Mouse (Mus musculus) stomach, postnatal 0 days (tissue): ENCODE results near the gene Fut8. TPM values are rescaled to one million over a fixed set of nuclear protein-coding genes. Genes with fewer than 3 reads are reported as not detected.

Experiments
- ATAC-seq: fragments of 200-750 bp; cut with Nextera tagmentation; 2 replicates; pipeline ENCODE4 v1.8.0; 2017; ENCODE audit not compliant: low FRiP score, low TSS enrichment
- DNase-seq: peaks from one replicate; pipeline ENCODE4 v3.0.0-alpha.2; 2016; ENCODE audit warnings: low spot score
- H3K27ac ChIP-seq: fragments of 300-500 bp; sonication (generic); replicated peaks from 2 replicates; pipeline ENCODE4 v1.5.1; 2014; ENCODE audit warnings: mild to moderate bottlenecking, control low read depth
- H3K27me3 ChIP-seq: fragments of 300-500 bp; sonication (generic); 2 replicates; pipeline ENCODE4 v1.6.1; 2014; ENCODE audit warnings: low read length; ENCODE audit not compliant: control insufficient read depth, insufficient read depth
- H3K36me3 ChIP-seq: fragments of 300-500 bp; sonication (generic); 2 replicates; pipeline ENCODE4 v1.6.1; 2014; ENCODE audit warnings: low read length, mixed read lengths; ENCODE audit not compliant: control insufficient read depth, insufficient read depth
- H3K4me1 ChIP-seq: fragments of 300-500 bp; sonication (generic); replicated peaks from 2 replicates; pipeline ENCODE4 v1.6.1; 2014; ENCODE audit warnings: antibody characterized with exemption; ENCODE audit not compliant: control insufficient read depth, insufficient read depth
- H3K4me2 ChIP-seq: fragments of 300-500 bp; sonication (generic); replicated peaks from 2 replicates; pipeline ENCODE4 v1.6.1; 2014; ENCODE audit warnings: low read depth, mild to moderate bottlenecking, control low read depth, moderate library complexity
- H3K4me3 ChIP-seq: fragments of 300-500 bp; sonication (generic); 2 replicates; pipeline ENCODE4 v1.5.1; 2014; ENCODE audit warnings: low read depth, low read length, control low read depth
- H3K9ac ChIP-seq: fragments of 300-500 bp; sonication (generic); 2 replicates; pipeline ENCODE4 v1.6.1; 2014; ENCODE audit warnings: mild to moderate bottlenecking, low read length, control low read depth, mixed read lengths
- H3K9me3 ChIP-seq: fragments of 300-500 bp; sonication (generic); 2 replicates; pipeline ENCODE4 v1.6.1; 2016; ENCODE audit warnings: low read length; ENCODE audit not compliant: control insufficient read depth
- CTCF ChIP-seq: IDR thresholded peaks from 2 replicates; pipeline ENCODE4 v1.5.1; 2016; ENCODE audit warnings: antibody characterized with exemption, low read depth, mild to moderate bottlenecking, moderate library complexity
- EP300 ChIP-seq: optimal IDR thresholded peaks from 2 replicates; pipeline ENCODE3; 2016; ENCODE audit warnings: antibody characterized with exemption
- WGBS: fragments of 180-500 bp; shearing (Covaris S2); extraction: QIAGEN DNeasy Blood & Tissue Kit; methylation state at CpG from one replicate; pipeline ENCODE4 v1.1.7; 2014; 5-methylcytosine and 5-hydroxymethylcytosine counted together
- polyA plus RNA-seq: library from polyadenylated mRNA; unstranded; fragments of >200 nt; fragmentation: Nextera tagmentation; extraction: Ambion mirVana; gene quantifications from 2 replicates; pipeline ENCODE4 v1.2.1, GENCODE M21; 2015

The Fut8 gene
- polyA plus RNA-seq, 1 experiment from 2014 or later: 29.5 TPM

DNA sequence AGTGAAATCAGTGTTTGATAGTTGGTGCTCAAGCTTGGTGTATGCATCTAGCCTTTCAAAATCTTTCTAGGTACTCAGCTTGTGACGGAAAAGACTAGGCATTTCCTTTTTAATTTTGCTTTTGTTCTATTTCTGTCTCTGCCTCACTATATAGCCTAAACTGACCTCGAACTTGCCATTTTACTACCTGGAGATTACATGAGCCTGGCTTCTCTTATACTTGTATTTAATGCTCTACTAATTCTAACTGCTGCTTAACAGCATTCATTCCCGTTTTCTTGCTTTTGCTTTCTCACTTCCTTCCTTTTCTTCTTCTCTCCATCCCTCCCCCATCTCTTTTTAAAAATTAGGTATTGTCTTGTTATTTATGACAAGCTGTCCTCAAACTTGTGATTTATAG, 67.6 kb downstream of the Fut8 start:
- Histone ChIP-seq H3K27me3 (no peaks in the 10 kb centered on the region), H3K4me1 (no peaks in the 10 kb centered on the region), H3K9me3 (no peaks in the 10 kb centered on the region), H3K4me3 (no peak overlapping the region), H3K36me3 (no peaks in the 10 kb centered on the region), H3K27ac (no peak overlapping the region), H3K9ac (no peak overlapping the region), H3K4me2 (no peak overlapping the region)
- ATAC-seq: no peak
- TF ChIP-seq EP300 (no peak), CTCF (no peak)
- DNase-seq: no peak
- WGBS: 82% methylated on average over 3 of the region's 3 CpGs

GRCm38 (mm10) chr12:77306759-77307314, 68.9 kb downstream of the Fut8 start:
- no peaks in the 10 kb centered on the region for H3K4me1 ChIP-seq
- no peak overlapping the region for H3K27ac ChIP-seq
- TF ChIP-seq CTCF: no peak
- TF ChIP-seq EP300: no peak
- H3K27me3 ChIP-seq: no peaks in the 10 kb centered on the region
- ATAC-seq: no peak
- no peak for DNase-seq
- H3K9ac ChIP-seq: no peak overlapping the region
- 77% methylated on average over 3 of the region's 3 CpGs for WGBS
- H3K36me3 ChIP-seq: no peaks in the 10 kb centered on the region
- no peak overlapping the region for H3K4me2 ChIP-seq
- H3K4me3 ChIP-seq: no peak overlapping the region
- H3K9me3 ChIP-seq: no peaks in the 10 kb centered on the region

DNA sequence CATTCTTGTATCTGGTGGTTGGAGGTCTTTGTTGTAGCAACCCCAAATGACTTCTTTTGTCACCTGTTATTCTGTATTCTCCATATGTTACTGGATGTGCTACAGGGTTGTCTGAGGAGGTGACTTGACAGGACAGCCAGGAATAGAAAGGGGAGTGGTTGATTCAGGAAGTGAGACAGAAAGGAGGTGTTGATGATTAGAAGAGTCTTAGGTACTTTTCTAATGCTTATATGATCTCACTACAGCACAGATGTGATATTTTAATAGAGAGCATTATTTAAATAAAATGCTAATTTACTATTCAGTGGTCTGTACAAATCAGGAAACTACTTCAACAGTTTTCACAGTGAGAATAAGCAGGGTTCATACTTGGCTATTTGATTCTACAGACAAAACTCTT, 71.6 kb downstream of the Fut8 start:
- DNase-seq (no peak), ATAC-seq (no peak)
- Histone ChIP-seq H3K4me3 (no peak overlapping the region), H3K4me1 (no peaks in the 10 kb centered on the region), H3K4me2 (no peak overlapping the region), H3K27ac (no peak overlapping the region), H3K9ac (no peak overlapping the region), H3K36me3 (no peaks in the 10 kb centered on the region), H3K9me3 (no peaks in the 10 kb centered on the region), H3K27me3 (no peaks in the 10 kb centered on the region)
- TF ChIP-seq CTCF (no peak), EP300 (no peak)

DNA sequence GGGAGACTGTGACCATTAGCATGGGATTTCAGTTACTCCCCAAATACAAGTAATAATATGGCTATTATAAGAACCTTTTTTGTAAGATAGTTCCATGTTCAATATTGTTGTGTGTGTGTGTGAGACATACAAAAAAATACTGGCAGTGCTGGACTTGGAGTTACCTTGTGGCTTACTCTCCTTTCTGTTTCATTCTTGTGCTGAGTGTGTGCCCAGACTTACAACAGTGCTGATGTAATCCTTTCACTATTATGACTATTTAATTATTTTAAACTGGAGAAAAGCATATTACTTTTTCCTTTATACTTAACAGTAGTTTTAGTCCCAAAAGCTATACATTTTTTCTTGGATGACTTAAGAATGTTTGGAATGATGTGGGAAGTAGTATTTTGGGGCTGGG, 75.6 kb downstream of the Fut8 start:
- ATAC-seq: no peak
- Histone ChIP-seq H3K4me1 (no peaks in the 10 kb centered on the region), H3K4me2 (no peak overlapping the region), H3K9ac (no peak overlapping the region), H3K27ac (no peak overlapping the region), H3K36me3 (no peaks in the 10 kb centered on the region), H3K4me3 (no peak overlapping the region), H3K9me3 (no peaks in the 10 kb centered on the region), H3K27me3 (no peaks in the 10 kb centered on the region)
- no peak for DNase-seq
- no peak for TF ChIP-seq EP300
- TF ChIP-seq CTCF: no peak

DNA sequence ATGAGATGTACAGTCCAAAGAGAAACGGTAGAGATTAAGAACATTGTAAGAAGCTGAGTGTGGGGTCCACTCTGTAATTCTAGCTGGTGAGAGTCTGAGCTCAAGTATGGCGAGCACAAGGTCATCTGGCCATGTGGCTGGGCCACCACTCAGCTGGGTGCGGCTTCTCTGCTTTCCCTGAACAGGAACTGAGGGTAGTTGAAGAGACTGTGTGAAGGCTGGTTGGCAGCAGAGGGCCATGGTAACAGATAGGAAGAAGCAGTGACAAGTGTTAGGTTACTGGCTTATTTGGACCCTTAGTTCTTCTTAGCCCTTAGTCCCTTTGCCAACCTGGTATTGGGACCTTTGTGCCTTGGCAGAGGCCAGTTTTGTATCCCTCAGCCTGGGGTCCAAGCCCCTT, 86.2 kb downstream of the Fut8 start:
- no peak overlapping the region for H3K4me3 ChIP-seq
- 62% methylated on average over 3 of the region's 3 CpGs for WGBS
- no peak for ATAC-seq
- H3K4me2 ChIP-seq: no peak overlapping the region
- H3K36me3 ChIP-seq: no peaks in the 10 kb centered on the region
- H3K27ac ChIP-seq: no peak overlapping the region
- H3K4me1 ChIP-seq: no peaks in the 10 kb centered on the region
- no peak overlapping the region for H3K9ac ChIP-seq
- no peaks in the 10 kb centered on the region for H3K27me3 ChIP-seq
- no peaks in the 10 kb centered on the region for H3K9me3 ChIP-seq
- no peak for TF ChIP-seq CTCF
- no peak for TF ChIP-seq EP300
- no peak for DNase-seq

GRCm38 (mm10) chr12:77346521-77346920, 108.6 kb downstream of the Fut8 start:
- ATAC-seq (no peak), DNase-seq (no peak)
- Histone ChIP-seq H3K27me3 (no peaks in the 10 kb centered on the region), H3K36me3 (no peaks in the 10 kb centered on the region), H3K9ac (no peak overlapping the region), H3K9me3 (no peaks in the 10 kb centered on the region), H3K4me2 (no peak overlapping the region), H3K27ac (no peak overlapping the region), H3K4me1 (no peaks in the 10 kb centered on the region), H3K4me3 (no peak overlapping the region)
- WGBS: 61% methylated on average over 1 of the region's 1 CpGs
- TF ChIP-seq CTCF (no peak), EP300 (no peak)
